Mouse (Mus musculus) hindbrain, embryonic 11.5 days (tissue): Measurements from ENCODE around the gene Vdr. TPM values are rescaled to one million over a fixed set of nuclear protein-coding genes. Genes with fewer than 3 reads are reported as not detected.

Experiments
- ATAC-seq: fragments of 200-750 bp; cut with Nextera tagmentation; 2 replicates; pipeline ENCODE4 v1.8.0; 2017; ENCODE audit warnings: mild to moderate bottlenecking, moderate TSS enrichment, moderate library complexity; ENCODE audit not compliant: low FRiP score
- DNase-seq: peaks from one replicate; pipeline ENCODE4 v3.0.0-alpha.2; 2015; ENCODE audit warnings: low spot score
- H3K27ac ChIP-seq: fragments of 300-500 bp; sonication (generic); 2 replicates; pipeline ENCODE4 v1.5.1; 2014; ENCODE audit warnings: mild to moderate bottlenecking, low read depth, low read length
- H3K27me3 ChIP-seq: fragments of 300-500 bp; sonication (generic); 2 replicates; pipeline ENCODE4 v1.6.1; 2014; ENCODE audit warnings: mild to moderate bottlenecking, low read length, moderate library complexity, mixed read lengths; ENCODE audit not compliant: control insufficient read depth, insufficient read depth
- H3K36me3 ChIP-seq: fragments of 300-500 bp; sonication (generic); 2 replicates; pipeline ENCODE4 v1.6.1; 2014; ENCODE audit warnings: mild to moderate bottlenecking, low read length, moderate library complexity, mixed read lengths; ENCODE audit not compliant: control insufficient read depth, insufficient read depth
- H3K4me1 ChIP-seq: fragments of 300-500 bp; sonication (generic); replicated peaks from 2 replicates; pipeline ENCODE4 v1.6.1; 2014; ENCODE audit warnings: low read length, mixed read lengths; ENCODE audit not compliant: control insufficient read depth, insufficient read depth
- H3K4me2 ChIP-seq: fragments of 300-500 bp; sonication (generic); replicated peaks from 2 replicates; pipeline ENCODE4 v1.6.1; 2014; ENCODE audit warnings: mild to moderate bottlenecking, low read depth, low read length
- H3K4me3 ChIP-seq: fragments of 300-500 bp; sonication (generic); 2 replicates; pipeline ENCODE4 v1.5.1; 2014; ENCODE audit warnings: low read depth, low read length
- H3K9ac ChIP-seq: fragments of 300-500 bp; sonication (generic); 2 replicates; pipeline ENCODE4 v1.6.1; 2014; ENCODE audit warnings: low read depth, low read length
- H3K9me3 ChIP-seq: fragments of 300-500 bp; sonication (generic); 2 replicates; pipeline ENCODE4 v1.6.1; 2016; ENCODE audit warnings: low read length; ENCODE audit not compliant: control insufficient read depth
- WGBS: fragments of 180-500 bp; shearing (Covaris S2); extraction: QIAGEN DNeasy Blood & Tissue Kit; methylation state at CpG from one replicate; pipeline ENCODE4 v1.1.7; 2014; 5-methylcytosine and 5-hydroxymethylcytosine counted together
- polyA plus RNA-seq: library from polyadenylated mRNA; unstranded; fragments of >200 nt; fragmentation: Nextera tagmentation; extraction: Ambion mirVana; gene quantifications from 2 replicates; pipeline ENCODE4 v1.2.1, GENCODE M21; 2014

Vdr gene
- polyA plus RNA-seq, 1 experiment from 2014 or later: 0.22 TPM

GRCm38 (mm10) chr15:97836153-97836893, 74.1 kb downstream of the Vdr start:
- no peak overlapping the region for H3K4me2 ChIP-seq
- 58% methylated on average over 17 of the region's 17 CpGs for WGBS
- H3K9me3 ChIP-seq: no peaks in the 10 kb centered on the region
- H3K27me3 ChIP-seq: no peaks in the 10 kb centered on the region
- H3K36me3 ChIP-seq: no peaks in the 10 kb centered on the region
- peaks cover 6% of the 10 kb centered on the region; the same call in 1 of the 2 replicates for H3K4me1 ChIP-seq
- no peak overlapping the region for H3K27ac ChIP-seq
- no peak overlapping the region for H3K4me3 ChIP-seq
- H3K9ac ChIP-seq: no peak overlapping the region
- no peak for ATAC-seq
- DNase-seq: no peak

GRCm38 (mm10) chr15:97832764-97833479, 77.5 kb downstream of the Vdr start:
- Histone ChIP-seq H3K27ac (no peak overlapping the region), H3K36me3 (no peaks in the 10 kb centered on the region), H3K9ac (no peak overlapping the region), H3K27me3 (no peaks in the 10 kb centered on the region), H3K9me3 (no peaks in the 10 kb centered on the region), H3K4me3 (no peak overlapping the region), H3K4me1 (peaks cover 14% of the 10 kb centered on the region), H3K4me2 (no peak overlapping the region)
- 57% methylated on average over 9 of the region's 9 CpGs for WGBS
- DNase-seq (no peak), ATAC-seq (no peak)

- Histone ChIP-seq H3K36me3 (no peaks in the 10 kb centered on the region), H3K4me1 (peaks cover 14% of the 10 kb centered on the region), H3K9me3 (no peaks in the 10 kb centered on the region), H3K4me3 (peak overlapping the region; percentile 91), H3K27me3 (no peaks in the 10 kb centered on the region), H3K9ac (peak overlapping the region; percentile 99), H3K4me2 (peak overlapping the region; percentile 79), H3K27ac (peak overlapping the region; percentile 94)
- no peak; the same call in 1 of the 2 replicates for ATAC-seq
- 5% methylated on average over 10 of the region's 10 CpGs for WGBS
- DNase-seq: peak; percentile 40
These were observed 78.3 kb downstream of the Vdr start for GRCm38 (mm10) chr15:97831987-97832640.

- DNase-seq: peak; percentile 79
- H3K9ac ChIP-seq: peak overlapping the region; percentile 99
- no peaks in the 10 kb centered on the region for H3K36me3 ChIP-seq
- H3K4me2 ChIP-seq: peak overlapping the region; percentile 79
- peak overlapping the region; percentile 91 for H3K4me3 ChIP-seq
- peaks cover 14% of the 10 kb centered on the region for H3K4me1 ChIP-seq
- 0% methylated on average over 50 of the region's 84 CpGs for WGBS
- H3K27ac ChIP-seq: peak overlapping the region; percentile 94
- ATAC-seq: peak; percentile 90
- no peaks in the 10 kb centered on the region for H3K27me3 ChIP-seq
- no peaks in the 10 kb centered on the region for H3K9me3 ChIP-seq
These were observed 79.0 kb downstream of the Vdr start for GRCm38 (mm10) chr15:97831242-97831986.

GRCm38 (mm10) chr15:97830788-97831241, 79.6 kb downstream of the Vdr start:
- H3K4me1 ChIP-seq: peaks cover 12% of the 10 kb centered on the region

GRCm38 (mm10) chr15:97830253-97830787, 80.1 kb downstream of the Vdr start:
- no peak for ATAC-seq
- Histone ChIP-seq H3K27me3 (no peaks in the 10 kb centered on the region), H3K4me1 (peaks cover 15% of the 10 kb centered on the region), H3K27ac (peak overlapping the region; percentile 94), H3K4me3 (peak overlapping the region; percentile 91), H3K9ac (peak overlapping the region; percentile 99), H3K36me3 (no peaks in the 10 kb centered on the region), H3K9me3 (no peaks in the 10 kb centered on the region), H3K4me2 (peak overlapping the region; percentile 79)
- 12% methylated on average over 12 of the region's 12 CpGs for WGBS
- DNase-seq: peak; percentile 34

More at GRCm38 (mm10) chr15:97830788-97831241, 79.6 kb downstream of the Vdr start:
- Histone ChIP-seq H3K9me3 (no peaks in the 10 kb centered on the region), H3K9ac (peak overlapping the region; percentile 99), H3K27ac (peak overlapping the region; percentile 94), H3K4me2 (peak overlapping the region; percentile 79), H3K27me3 (no peaks in the 10 kb centered on the region), H3K4me3 (peak overlapping the region; percentile 91), H3K36me3 (no peaks in the 10 kb centered on the region)
- 0% methylated on average over 23 of the region's 39 CpGs for WGBS
- ATAC-seq (peak; percentile 67), DNase-seq (peak; percentile 60)

- 0 out of 2 replicates have a peak overlapping the region, but pooled peaks have one; percentile 4 for H3K4me2 ChIP-seq
- no peaks in the 10 kb centered on the region for H3K27me3 ChIP-seq
- H3K4me3 ChIP-seq: no peak overlapping the region
- H3K9me3 ChIP-seq: no peaks in the 10 kb centered on the region
- H3K4me1 ChIP-seq: peaks cover 21% of the 10 kb centered on the region
- H3K9ac ChIP-seq: no peak overlapping the region
- DNase-seq (no peak), ATAC-seq (no peak)
- H3K36me3 ChIP-seq: no peaks in the 10 kb centered on the region
- H3K27ac ChIP-seq: 0 out of 2 replicates have a peak overlapping the region, but pooled peaks have one; percentile 24
- 63% methylated on average over 2 of the region's 2 CpGs for WGBS
These were observed 81.0 kb downstream of the Vdr start for GRCm38 (mm10) chr15:97829432-97829831.

- ATAC-seq (no peak), DNase-seq (peak; percentile 26)
- 67% methylated on average over 5 of the region's 5 CpGs for WGBS
- Histone ChIP-seq H3K27me3 (no peaks in the 10 kb centered on the region), H3K9me3 (no peaks in the 10 kb centered on the region), H3K4me2 (no peak overlapping the region), H3K4me1 (peaks cover 21% of the 10 kb centered on the region), H3K36me3 (no peaks in the 10 kb centered on the region), H3K9ac (no peak overlapping the region), H3K4me3 (no peak overlapping the region), H3K27ac (no peak overlapping the region)
These were observed 81.5 kb downstream of the Vdr start for GRCm38 (mm10) chr15:97828901-97829338.
